Mouse (Mus musculus) kidney, postnatal 14 days (tissue): ENCODE results near the gene Lurap1.
A peak's percentile ranks its signal among the peaks of the same experiment; 100 is the strongest.

Experiments
- DNase-seq: peaks from one replicate; pipeline ENCODE4 v3.0.0; 2022; ENCODE audit warnings: mixed read lengths

Gene Lurap1

DNA sequence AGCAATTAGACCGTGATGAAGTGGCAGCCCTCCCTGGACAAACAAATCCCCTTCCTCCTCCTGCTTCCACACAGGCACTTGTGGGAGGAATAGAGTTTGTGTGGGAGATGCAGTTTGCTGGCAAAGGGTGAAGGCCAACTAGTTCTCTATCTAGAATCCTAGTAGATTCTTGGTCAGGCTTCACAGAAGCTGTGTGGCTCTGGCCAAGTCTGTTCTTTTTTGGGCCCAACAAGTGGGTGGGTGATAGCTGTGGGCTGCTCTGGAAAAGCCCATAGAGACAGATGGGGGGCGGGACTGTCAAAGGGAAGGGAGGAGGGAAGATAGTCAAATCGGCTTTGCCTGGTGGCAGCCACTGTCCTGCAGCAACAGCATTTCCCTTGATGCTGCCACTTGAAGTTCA, 9.6 kb upstream of the Lurap1 start:
- no peak for DNase-seq

DNA sequence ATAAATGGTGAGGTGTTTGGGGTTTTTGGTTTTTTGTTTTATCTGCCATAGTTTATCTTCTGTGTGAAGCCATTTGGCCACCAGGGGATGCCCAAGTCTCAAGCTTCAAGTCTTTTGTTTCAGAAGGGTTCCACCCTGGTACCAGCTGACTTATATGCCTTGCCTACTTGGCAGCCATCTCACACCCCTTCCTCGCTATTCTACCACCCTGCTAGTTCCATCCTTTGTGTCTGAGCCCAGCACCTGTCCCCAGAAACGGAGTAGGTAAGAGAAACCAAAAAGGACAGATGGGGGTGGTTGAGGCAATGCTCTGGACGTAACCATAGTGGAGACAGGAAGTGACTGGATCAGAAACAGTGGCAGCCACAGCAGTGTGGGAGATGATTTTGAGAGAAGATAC, 8.8 kb upstream of the Lurap1 start:
- no peak for DNase-seq

DNA sequence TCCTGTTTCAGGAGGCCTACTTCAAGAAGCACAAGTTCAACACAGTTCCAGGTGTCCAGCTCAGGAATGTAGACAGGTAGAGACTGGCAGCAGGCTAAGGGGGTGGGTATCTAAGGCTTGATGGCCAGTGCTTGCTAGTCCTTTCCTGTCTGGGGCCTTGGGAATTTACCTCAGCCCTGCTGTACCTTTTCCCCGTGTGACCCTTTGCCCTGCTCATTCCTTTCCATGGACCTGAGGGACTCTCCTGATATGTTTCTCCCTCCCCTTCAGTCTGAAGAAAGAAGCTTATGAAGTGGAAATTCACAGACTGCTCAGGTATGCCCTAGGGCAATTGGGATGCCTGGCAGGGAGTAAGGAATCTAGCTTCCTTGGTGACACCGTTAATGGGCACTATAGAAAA, 6.7 kb upstream of the Lurap1 start:
- DNase-seq: peak; percentile 61

DNA sequence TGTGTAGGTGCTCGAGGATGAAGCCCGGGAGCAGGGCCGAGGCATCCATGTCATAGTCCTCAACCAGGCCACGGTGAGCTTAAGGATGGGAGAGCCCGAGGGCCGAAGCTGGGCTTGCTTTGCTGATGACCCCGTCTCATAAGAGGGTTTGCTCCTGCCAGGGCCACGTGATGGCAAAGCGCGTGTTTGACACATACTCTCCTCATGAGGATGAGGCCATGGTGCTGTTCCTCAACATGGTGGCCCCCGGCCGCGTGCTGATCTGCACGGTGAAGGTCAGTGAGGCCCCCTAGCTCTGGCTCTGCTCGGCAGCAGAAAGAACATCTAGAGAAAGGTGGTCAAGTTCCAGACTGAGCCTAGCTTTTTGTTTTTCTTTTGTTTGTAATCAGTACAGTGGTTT, 1.6 kb upstream of the Lurap1 start:
- DNase-seq: no peak

DNA sequence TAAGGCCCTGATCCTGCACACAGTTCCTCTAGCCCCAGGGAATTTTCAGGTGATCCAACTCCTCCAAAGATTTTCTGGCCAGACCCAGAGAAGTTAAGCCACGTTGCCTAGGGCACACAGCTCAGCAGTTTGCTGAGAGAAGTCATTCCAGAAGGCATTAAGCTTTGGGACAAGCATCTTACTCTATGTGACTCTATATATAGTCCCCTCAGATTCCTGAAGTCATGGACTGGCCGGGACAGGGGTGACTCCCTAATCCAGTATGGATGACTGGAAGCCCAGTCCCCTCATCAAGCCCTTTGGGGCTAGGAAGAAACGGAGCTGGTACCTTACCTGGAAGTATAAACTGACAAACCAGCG, 296 bp downstream of the Lurap1 start:
- DNase-seq: no peak

DNA sequence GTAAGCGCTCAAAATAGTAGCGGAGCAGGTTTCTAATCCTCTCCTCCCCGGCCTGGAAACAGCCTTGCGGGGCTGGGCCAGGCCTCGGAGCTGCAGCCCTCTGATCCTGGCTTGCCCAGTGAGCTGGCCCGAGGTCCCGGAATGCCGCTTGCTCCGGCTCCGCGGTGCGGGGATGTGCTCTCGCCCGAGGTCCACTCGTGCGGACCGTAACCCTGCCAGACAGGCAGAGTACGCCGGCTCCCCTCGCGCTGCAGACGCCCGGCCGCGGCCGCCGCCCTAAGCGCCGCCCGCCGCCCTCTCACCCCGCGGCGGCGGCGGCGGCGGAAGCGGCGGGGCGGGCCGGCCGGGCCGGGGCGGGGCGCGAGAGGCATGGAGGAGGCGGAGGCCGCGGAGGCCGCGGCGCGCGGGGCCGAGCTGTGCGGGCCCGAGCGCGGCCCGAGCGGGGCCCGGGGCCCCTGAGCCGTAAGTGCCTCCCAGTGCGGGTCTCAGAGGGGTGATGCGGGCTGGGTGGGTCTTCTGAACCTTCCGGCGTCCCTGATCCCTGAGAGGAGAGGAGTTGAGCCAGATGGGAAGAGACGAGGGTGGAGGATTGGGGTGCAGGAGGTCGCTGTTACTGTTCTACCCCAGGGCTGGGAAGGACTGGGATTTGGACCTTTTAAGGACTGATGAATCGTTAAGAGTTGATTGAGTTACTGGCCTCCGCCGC, 829 bp downstream of the Lurap1 start:
- DNase-seq: peak; percentile 83

DNA sequence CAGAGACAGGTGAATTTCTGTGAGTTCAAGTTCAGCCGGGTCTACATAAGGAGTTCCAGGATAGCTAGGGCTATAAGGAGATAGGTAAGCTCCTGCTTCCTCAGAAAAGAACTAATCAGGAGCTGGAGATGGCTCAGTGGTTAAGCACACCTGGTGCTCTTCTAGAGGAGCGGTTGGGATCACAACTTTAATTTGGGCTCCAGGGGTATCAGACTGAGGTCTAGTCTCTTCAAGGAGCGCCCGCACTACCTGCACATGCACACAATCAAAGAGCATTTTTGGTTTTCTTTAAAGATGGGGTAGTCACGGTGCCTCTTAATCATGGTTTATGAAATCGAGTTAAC, 1.4 kb downstream of the Lurap1 start:
- no peak for DNase-seq

DNA sequence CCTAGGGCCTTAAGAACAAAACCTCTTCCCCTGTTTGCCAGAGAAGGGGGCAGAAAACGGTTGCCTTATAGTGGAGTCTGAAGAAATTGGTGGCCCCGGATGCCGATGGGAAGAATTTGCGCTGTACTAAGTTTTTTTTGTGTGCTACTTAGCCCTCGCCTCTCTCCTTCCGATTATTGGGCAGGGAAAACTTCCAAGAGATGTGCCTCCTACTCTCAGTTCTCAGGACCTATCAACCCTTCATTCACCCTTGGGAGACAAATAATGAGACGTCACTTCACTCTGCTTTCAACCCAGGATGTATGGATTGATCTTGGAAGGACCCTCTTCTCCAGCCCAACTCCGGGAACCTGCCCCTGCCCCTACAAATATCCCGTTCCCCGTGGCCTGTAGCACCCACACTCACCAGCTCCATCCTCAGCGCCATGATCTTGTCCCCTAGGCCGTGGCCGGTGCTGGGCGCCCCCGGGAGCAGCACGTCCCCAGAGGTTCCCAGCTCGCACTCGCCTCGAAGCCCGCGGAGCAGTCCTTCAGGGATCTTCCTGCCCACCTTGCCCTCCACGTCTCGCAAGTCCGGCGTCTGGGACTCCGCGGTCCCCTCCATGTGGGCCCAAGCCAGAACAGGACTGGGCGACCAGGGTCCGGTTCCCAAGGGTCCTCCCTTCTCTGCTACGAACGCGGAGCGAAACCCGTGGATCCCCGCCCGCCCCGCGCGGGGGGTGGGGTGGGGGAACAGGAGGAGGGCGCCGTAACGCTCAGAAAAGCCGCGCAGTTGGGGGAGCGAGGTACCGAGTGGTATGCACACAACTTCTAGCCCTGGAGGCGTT, 7.0 kb downstream of the Lurap1 start:
- DNase-seq: peak; percentile 79

DNA sequence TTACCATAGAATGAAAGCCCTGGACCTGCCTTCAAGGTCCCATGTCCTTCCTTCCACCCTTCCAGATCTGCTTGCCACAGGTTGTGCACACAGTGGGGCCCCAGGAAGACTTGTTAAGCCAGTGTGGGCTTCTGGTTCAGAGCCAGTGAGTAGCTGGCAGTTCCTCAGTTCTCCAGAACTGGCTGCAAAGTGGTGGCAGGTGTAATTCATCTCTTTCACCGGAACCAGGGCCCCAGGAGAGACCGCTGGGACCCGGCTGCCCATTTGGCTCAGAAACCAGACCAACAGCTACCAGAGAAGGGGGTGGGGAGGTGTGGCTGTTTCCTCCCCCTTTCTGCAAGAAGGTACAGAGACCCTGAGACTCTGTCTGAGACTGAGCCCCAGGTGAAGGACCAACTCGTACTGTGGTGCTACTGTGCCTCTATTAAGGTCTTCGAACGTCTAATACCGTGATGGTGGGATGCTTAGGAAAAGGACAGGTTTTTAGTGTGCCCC, 7.8 kb downstream of the Lurap1 start:
- DNase-seq: peak; percentile 55

DNA sequence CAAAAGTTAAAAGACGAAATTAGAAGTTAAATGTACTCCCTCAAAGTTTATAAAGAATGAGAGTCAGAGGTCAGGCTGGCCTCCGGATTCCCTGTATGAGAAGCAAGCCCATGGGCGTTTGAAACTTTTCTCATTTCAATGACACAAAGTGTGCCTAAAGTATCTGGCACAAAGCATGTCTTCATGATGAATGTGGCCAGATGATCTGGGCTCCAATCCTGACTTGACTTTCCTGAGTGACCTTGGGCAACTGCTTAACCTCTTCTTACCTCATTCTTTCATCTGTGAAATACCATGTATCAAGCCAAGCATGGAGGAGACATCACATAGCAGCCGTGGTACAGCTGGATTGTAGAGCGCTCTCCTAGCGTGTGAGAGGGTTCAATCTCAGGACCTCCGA, 8.9 kb downstream of the Lurap1 start:
- no peak for DNase-seq

DNA sequence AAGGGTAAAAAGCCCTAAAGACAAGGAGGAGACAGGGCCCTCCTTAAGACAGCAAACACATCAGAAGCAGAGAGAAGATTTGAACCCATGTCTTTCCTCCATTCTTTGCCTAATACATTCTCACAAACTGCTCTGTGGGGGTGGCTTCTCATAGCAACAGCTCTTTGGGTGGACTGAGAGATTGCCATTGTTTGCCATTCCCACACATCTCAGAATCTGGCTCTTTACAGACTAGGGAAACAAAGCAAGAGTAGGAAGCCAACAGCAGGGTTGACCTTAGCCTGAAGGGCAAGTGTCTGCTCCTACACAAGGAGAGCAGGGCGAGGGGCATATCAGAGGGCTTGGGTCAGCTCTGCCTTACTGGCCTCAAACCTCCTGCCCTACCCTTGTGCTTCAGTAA, 9.4 kb downstream of the Lurap1 start:
- no peak for DNase-seq

DNA sequence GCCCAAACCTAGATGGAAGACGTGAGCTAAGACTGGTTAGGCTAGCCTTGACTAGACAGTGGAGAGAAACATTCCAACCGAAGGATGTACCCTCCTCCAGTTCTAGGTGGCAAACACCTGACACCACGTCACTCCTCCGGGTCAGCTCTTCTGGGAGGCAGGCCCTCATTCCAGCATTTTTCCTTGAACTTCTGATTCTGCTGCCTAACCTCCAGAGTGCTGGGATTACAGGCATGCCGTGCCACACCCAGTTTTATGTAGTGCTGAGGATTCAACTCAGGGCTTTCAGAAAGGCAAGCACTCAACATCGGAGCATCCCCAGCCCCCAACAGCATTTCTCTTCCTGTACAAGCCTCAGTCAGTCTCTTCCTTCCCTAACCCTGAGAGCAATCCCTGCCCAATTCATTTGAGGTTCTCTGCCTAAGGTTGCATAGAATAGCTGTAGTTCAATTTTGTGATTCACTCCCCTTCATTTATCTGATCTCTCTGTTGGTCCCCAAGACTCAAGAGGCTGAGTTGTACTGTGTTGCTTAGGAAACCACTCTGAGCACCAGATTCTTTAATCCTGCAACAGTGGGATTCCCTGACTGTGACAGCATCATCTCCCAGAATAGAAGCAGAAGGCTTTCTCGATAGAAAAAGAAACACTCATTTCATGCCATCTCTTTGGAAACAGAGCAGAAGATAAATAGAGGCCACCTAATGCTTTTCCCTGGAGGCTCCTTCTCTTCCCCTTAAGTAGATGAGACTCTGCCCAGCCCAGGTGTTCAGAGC, 10.2 kb downstream of the Lurap1 start:
- DNase-seq: no peak

DNA sequence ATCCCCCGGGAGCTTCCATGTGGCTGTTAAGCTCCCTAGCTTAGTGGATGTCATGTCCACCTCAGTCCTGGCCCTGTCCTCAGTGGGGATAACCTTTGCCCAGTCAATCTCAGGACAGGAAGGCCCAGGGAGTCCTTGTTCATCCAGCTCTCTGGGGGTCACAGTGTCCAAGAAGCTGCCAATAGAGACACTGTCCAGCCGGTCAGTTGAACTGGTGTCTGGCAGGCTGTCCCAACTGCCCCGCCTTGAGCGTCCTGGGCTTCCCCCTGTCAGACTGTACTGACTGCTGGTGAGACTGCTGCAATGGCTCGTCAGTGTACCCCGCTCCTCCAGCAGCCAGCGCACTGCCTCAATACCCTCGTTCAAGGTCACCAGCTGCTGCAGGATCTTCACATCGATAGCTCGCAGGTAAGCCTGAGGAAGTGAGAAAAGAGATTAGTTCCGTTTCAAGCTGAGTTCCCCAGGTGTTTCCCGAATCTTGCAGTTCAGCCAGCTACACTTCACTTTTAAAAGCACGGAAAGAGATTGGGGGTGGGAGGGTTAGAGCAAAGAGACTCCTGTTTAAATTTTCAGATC, 13.6 kb downstream of the Lurap1 start:
- DNase-seq: no peak

DNA sequence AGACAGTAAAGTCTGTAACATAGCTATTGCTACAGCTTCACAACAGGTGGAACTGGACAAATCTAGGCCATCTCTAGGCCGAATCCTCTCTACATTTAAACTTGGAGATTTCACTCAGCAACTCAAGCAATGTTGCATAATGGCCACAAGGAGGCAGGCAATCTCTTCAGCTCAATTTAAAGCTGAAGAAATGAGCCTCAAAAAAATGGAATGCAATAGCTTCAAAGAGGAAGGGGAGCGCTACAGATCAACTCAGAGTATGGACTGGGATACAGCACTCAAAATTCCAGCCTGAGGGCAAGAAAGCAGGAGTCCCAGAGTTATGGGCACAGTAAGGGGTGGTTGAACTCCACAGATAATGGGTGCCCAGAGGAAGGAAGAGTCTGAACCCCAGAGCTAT, 16.1 kb downstream of the Lurap1 start:
- no peak for DNase-seq

DNA sequence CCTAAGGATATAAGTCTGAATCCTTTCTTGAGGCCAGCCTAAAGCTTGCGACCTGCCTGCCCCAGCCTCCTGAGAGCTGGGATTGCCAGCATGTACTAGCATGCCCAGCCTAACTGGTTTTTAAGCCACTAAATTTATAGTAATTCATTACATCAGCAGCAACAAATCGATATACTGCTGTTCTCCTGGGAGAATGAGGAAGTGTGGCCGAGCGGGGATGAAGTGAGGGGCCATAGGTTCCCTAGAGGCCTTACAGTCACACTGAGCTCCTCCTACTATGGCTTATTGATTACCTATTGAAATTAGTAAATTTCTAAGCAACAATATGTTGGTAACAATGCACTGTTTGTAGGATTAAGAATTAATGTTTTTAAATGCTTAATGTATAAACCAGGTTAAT, 18.0 kb downstream of the Lurap1 start:
- DNase-seq: no peak

DNA sequence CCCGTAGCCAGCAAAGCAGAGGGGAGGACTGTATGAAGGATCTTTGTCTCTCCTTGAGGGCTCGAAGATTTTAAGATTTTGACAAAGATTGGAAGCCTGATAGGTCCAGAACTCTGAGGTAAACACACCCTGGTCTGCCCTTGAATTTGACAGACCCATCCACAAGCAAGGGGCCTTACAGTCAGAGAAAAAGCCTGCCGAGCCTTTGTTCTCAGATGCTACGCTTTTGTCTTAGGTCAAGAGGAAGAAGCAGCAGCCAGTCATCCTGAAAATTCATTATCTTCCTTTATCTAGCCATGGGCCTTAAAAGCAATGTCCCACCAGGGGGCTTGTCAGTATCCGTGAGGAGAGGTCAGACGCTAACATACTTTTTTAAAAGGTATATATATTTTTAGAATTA, 23.2 kb downstream of the Lurap1 start:
- no peak for DNase-seq

DNA sequence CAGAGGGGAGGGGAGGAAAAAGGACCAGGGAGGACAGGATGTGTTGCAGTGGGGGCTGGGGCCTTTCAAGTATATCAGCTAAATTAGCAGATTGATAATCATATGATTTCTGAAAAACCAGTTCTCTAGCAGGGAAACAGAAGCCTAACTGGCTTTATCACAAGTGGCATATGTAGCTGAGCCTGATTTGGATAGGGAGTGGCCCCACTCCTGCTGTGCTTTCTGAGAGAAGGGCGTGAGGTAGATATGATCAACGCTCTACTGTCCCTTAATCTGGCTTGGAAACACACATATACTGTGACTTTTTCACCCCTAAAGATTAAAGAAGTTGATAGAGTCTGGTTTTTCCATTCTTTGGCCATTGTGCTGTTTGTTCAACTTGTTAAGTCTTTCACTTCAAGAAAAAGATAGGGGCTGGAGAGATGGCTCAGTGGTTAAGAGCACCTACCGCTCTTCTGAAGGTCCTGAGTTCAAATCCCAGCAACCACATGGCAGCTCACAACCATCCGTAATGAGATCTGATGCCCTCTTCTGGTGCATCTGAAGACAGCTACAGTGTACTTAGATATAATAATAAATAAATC, 25.2 kb downstream of the Lurap1 start:
- DNase-seq: no peak

DNA sequence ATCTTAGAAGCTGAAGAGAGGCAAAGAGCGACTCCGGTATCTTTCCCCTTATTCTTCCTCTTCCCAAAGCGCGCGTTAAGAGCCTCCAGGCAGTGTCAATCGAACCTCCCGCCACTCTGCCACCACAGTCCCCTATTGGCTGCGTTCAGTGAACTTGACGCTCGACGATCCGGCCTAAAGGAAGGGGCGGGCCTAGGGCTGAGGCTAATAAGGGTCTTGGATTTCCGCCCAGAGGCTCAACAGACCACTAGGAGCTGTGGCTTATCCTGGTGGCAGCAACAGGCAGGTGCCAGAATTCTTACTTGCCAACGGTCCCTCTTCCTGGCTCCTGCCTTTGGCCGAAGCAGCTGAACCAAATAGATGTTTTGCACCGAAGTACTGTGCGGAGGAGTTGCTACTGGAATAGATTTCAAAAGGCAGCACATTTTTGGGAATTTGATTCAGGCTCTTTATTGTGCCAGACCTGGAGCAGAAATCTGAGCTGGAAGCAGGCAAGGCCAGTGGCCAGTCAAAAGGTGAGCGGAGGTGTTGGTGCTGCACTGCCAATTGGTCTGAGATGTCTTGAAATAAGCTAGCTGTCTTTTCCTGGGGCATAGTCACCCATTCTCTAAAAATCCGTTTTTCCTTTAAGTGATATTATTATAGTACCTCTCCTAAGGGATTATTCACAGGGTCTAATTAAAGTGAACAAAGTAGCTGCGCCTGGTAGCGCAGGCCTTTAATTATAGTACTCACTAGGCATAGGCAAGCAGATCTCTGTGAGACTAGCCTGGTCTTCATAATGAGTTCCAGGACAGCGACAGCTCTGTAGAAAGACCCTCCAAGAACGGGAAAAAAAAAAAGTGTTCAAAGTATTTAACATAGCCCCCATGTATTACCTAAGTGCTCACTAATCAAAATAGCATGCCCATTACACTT, 27.3 kb downstream of the Lurap1 start, which contains the start of the genes Rad54l and Pomgnt1:
Rad54l (minus strand) TSS at position 89 of the 918 bp plus-strand sequence.
Pomgnt1 (plus strand) TSS at position 239 of the 918 bp plus-strand sequence.
- DNase-seq: peak; percentile 91

DNA sequence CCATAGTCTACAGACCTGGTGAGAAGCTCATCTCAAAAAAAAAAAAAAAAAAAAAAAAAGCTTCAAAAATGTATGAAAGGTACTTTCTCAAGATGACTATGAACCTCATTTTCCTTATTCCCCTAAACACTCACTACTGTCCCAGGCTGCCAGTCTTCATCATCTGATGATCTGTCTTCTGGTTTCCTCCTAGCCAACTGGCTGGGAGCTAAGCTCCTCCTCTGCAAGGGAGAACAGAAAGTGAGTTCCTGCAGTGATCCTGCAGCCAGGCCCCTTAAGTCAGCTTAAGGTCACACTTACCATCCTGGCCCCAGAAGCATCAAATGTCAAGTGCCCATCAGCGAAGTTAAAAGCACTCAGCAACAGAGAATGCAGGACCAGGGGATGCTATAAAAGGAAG, 28.4 kb downstream of the Lurap1 start:
- no peak for DNase-seq

DNA sequence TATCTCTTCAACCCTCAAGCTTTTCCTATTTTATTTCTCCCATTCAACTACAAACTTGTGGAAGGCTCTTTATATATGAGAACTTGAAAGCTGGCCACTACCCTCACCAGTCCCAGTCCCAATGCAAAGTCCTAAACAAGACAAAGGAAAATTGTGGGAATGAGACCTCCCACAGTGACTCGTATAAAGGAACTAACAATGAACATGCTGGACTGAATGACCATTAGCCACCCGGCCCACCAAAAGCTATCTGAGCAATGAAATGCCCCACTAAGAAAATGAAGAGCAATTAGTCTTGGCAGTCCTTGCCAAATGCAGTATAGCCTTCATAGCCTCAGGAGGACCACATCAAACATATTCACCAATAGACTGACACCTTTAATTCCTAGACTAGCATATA, 39.7 kb downstream of the Lurap1 start:
- DNase-seq: no peak

DNA sequence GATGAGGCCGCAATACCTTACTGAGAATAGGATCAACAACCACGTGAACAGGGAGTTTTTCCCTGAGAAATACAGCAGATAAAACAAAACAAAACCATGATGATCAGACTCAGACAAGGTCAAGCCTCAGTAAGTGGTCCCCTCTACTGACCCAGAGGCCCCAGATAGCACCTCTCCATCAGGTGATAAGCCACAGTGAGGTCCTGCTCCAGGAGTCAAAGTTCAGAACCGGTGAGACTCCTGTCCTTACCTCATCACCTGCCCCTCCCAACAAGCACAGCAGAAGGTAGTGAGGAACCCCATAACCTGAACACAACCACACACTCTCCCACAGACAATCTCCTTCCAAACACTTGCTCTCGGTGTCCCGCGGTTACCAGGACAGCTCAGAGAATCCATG, 40.4 kb downstream of the Lurap1 start:
- no peak for DNase-seq

DNA sequence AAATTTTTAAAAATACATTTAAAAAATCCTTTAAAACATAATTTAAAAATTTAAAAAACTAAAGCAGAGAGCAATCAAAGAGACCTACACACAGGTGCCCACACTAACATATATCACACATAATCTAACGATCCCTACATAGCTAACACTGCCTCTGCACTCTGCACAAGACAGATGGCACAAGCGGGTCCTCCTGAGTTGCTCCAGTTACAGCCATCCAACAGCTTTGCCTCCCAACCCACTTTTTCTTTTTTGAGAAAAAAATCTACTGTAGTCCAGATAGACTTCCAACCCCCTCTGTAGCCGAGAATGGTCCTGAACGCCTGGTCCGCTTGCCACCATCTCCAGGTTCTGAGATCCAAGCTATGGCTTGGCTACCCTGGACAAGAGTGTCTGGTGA, 45.9 kb downstream of the Lurap1 start:
- no peak for DNase-seq
